Mouse (Mus musculus): ENCODE results near the gene Nol10.

Nol10 gene

DNA sequence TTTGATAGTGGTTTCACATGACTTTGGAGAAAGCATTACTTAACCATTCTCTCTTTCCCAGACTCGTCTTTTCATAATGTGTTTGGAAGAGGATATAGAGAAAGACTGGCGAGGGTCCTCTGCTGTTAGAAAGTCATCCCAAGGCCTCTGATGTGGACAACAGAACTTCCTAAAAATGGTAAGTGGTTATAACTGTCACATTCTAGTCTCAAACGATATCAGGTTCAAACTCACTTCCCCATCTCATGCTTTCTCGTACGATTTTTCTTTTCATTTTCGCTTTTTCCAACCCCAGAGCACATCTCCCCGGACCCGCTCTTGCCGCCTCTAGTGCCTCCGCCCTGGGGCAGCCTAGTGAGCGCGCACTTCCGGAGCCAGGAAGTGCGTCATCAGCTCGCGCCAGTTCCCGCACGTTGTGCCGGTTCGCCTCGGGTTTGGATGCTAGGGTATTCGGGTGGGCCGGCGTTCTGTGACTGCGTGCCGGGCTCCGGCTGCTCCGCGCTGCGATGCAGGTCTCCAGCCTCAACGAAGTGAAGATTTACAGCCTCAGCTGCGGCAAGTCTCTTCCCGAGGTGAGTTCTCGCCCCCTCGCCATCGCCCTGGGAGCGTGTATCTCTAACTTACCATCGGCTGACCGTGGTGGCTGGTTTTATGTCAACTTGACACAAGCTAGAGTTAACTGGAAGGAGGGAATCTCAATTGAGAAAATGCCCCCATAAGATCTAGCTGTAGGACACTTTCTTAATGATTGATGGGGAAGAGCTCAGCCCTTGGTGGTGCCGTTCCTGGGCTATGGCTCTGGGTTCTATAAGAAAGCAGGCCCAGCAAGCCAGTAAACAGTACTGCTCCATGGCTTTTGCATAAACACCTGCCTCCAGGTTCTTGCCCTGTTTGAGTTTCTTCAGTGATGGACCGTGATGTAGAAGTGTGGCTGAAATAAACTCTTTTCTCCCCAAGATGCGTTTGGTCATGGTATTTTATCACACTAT lies at the start of gene Nol10:
TSS of gene Nol10 (plus strand) at position 411 of the 989 bp plus-strand sequence.
- DNase-seq (ENCODE audit: low read depth, low spot score) = peak; percentile 90

DNA sequence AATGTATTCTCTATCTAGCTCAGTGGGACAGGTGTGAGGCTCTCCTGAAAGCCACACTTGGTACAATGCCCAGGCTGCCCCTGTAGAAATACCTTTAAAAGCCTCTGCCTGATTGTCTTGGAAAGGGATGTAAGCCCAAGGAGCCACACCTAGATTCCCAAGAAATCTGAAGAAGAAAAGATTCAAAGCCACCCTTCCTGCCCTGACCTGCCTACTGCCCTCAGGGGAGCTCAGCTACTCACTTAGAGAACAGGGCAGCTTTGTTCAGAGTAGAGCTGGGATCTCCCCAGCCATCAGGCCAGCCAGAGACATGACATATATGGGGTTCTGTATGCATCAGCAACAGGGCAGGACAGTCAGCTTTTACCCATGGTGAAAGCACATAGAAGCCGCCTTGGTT lies 48.4 kb upstream of the Nol10 start:
- DNase-seq (ENCODE audit: low read depth, low spot score) = no peak

DNA sequence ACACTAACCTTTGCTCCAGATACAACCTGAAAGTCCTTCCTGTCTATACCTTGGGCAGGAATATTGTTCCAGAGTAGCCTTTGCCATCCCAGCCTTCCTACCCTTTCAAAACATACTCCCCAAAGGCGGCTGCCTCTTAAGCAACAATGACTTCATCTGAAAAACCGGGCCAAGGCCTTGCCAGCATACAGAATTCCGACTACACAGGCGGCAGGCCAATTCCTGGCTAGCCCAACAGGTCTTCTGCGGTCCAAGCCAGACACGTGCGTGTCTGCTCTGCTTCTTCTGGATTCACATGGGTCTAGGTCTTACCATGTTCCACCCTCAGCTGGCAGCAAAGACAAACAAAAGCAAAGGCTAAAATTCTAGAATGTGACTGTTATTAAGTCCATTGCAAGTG lies 42.8 kb upstream of the Nol10 start:
- no peak for DNase-seq (ENCODE audit: low read depth, low spot score)

DNA sequence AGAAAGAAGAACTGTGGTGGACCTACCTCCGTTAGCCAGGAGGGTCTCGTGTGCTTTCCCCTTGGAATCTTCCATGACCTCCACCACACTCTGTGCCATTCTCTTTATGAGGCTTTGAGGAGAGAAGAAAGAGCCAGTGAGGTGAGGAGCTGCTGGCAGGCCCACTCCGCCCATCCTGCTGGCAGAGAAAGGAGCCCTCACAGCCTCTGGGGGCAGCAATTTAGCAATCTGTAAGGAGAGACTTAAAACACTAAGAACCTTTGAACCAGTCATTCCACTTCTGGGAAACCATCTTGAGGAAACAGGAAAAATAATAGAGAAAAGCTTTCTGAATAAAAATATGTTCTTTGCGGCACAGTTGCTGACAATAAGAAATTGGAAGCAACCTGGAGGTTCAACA lies 40.0 kb upstream of the Nol10 start:
- DNase-seq (ENCODE audit: low read depth, low spot score) = no peak

DNA sequence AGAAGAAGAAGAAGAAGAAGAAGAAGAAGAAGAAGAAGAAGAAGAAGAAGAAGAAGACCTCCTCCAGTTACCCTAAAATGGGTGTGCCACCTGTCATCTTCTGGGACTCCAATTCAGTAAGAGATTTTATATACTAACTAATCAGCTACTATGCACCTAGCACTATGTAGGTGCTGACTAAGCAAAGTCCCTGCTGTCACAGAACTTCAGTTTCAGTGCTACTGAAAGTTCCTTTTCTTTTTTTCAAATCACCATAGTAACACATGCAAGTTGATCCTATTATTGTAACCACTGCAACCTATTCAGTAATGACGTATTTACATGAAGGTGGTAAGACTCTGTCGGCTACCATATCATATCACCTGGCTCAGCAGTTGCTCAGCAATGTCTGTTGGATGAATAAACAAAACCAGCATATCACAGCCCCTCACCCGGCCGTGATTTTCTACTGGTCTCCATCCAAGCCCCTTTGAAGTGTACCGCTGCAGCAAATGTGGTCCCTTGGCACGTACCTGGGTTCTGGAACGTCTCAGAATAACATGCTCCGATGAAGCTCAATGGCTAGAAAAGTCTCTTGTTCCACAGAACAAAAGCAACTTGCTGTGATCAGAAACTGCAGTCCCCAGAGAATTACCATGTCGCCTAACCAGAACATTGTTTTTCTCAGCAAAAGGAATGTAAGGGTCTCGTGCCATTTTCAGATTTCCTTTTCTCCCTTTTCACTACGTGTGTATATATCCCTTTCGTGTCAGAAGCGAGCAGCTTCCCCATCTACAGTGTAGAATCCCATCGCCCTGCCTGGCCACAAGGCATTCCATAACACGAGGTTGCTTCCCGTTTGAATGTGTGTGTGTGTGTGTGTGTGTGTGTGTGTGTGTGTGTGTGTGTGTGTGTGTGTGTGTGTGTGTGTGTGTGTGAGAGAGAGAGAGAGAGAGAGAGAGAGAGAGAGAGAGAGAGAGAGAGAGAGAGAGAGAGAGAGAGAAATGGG lies 37.1 kb upstream of the Nol10 start:
- DNase-seq (ENCODE audit: low read depth, low spot score) = no peak

DNA sequence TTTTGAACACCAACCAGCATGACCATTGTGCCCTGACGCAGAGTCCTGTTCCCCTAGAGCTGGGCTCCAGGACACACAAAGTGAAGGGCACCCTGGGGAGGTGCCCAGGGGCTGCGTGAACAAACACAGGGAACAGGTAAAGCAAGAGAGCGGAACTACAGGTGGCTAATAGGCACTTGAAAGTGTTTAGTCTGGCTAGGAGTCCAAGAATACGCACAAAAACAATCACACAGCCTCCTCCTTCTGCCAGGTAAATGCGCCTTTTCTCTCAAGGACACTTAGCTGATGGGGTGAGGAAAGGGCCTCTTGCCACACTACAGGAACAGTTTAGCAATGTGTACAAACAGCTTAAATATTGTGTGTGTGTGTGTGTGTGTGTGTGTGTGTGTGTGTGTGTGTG lies 32.2 kb upstream of the Nol10 start:
- no peak for DNase-seq (ENCODE audit: low read depth, low spot score)

DNA sequence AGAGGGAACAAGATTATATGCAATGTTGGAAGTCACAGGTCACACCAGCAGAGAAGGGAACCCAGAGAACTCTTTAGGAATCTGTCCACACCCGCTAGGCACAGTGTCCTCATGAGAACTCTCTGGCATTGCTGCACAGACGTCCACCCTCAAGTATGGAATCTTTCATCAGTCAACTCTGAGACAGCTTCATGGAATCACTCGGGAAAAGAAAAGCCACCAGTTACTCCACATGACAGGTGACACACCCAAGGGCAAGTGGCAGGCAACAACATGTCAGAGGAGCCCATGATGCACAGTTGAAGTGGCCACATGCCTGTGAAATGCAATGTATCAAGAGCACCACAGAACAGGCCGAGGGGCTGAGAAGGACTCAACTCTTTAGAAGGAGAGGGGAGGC lies 30.3 kb upstream of the Nol10 start:
- DNase-seq (ENCODE audit: low read depth, low spot score) = no peak

DNA sequence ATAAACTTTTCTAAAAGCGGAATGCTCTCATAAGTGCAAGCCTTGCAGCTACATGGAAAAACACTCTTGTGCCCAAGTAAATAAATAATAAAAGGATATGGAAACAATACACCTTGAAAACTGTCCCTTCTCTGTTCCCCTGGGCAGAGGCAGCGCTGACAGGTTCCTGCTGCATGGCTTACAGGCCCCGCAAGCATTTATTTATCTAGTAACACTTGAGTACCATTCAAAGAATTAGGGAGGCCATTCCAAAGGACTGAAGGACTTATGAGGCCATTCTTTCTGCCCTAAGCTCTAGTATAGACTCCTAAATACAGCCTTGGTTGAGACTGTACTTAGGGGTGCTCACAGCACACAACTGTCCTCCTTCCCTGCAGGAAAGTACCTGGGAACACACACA lies 29.8 kb upstream of the Nol10 start:
- no peak for DNase-seq (ENCODE audit: low read depth, low spot score)

DNA sequence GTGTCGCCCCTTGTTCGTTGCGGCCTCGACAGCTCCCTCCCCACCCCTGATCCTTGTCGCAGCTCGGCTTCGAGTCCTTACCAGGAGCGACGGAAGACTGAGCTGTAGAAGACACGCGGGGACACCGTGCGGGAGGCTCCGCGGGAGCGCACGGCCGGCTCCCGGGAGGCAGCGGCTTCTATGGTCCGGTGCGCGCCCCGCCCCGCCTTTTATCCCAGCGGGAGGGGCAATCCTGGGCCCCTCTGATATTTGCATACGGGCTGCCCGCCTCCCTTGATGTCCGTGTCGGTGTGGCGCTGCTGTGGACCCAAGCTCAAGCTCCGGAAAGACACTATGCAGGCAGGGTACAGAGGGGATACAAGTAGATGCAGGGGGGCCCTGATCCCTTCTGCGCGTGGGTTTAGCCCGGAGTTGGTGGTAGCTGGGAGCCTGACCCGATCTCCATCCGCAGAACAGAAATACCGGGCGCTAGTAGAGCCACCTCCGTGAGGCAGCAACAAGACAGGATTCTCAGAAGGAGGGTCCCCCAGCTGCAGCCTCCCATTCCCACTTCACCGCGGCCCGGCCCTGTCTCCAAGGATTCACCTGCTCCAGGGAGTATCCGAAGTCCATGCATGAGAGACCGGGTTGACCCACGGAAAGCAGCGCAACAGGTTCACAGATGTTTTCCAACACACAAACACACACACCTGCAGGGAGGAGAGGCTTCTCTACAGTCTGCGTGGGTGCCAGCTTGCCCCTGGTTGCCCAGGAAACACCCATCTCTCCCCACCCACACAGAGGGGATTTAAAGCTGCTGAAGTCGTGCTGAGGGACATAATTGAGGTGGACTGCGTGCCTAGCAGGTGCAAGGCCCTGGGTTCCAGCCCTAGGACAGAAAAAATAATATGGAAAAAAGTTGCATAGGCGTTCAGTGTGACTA lies 23.4 kb upstream of the Nol10 start:
- no peak for DNase-seq (ENCODE audit: low read depth, low spot score)

DNA sequence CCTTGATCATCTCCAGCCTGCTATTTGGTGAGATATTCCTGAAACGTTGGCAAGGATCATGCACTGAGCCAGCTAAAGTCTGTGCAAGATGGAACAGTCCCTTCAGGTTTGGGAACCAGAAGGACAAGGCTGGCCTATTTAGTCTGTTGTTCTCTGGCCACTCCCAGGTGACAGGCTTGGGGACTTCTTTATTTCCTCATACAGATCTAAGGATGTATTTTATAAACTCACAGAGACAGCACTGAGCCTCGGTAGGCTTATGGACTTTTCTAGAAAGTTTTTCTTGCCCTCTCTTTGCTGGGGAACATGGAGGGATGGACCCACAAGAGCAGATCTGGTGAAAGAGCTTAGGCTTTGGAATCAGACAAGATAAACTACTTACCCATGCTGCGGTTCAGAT lies 19.0 kb upstream of the Nol10 start, which contains the start of gene Atp6v1c2:
TSS of gene Atp6v1c2 (minus strand) at position 101 of the 400 bp plus-strand sequence.
- no peak for DNase-seq (ENCODE audit: low read depth, low spot score)

DNA sequence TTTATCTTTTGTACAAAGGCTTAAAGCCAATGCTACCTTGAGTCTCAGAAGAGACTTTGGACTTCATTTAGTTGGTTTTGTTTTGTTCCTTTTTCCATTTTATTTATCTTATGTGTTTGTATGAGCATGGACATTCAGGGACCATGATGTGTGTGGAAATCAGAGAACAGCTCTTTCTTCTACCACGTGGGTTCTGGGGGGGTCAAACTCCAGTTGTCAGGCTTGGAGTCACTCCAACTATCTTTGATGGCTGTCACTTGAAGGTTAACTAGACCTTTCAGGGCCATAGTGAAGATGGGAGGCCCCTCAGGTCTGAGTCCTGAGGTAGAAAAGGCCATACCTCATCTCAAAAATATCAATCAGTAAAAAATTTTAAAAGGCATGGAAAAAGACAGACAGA lies 14.8 kb upstream of the Nol10 start:
- DNase-seq (ENCODE audit: low read depth, low spot score) = no peak

DNA sequence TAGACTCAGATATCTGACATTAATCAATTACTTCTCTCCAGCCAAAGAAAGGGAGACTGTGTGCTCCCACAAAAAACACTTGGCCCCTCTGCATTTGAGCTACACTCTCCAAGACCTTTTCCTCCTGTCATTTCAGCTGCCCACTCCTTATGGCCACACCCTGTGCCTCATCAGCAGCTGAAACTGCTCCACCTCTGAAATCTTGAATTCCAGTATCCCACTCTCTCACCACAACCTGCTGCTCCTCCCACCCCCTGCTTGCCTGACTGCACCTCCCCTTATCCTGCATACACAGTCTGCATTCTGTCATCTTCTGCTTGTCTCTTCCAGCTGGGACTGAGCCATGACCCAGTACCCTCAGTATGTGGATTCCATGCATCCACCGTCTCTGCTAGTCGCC lies 9.9 kb upstream of the Nol10 start:
- DNase-seq (ENCODE audit: low read depth, low spot score) = peak; percentile 62

DNA sequence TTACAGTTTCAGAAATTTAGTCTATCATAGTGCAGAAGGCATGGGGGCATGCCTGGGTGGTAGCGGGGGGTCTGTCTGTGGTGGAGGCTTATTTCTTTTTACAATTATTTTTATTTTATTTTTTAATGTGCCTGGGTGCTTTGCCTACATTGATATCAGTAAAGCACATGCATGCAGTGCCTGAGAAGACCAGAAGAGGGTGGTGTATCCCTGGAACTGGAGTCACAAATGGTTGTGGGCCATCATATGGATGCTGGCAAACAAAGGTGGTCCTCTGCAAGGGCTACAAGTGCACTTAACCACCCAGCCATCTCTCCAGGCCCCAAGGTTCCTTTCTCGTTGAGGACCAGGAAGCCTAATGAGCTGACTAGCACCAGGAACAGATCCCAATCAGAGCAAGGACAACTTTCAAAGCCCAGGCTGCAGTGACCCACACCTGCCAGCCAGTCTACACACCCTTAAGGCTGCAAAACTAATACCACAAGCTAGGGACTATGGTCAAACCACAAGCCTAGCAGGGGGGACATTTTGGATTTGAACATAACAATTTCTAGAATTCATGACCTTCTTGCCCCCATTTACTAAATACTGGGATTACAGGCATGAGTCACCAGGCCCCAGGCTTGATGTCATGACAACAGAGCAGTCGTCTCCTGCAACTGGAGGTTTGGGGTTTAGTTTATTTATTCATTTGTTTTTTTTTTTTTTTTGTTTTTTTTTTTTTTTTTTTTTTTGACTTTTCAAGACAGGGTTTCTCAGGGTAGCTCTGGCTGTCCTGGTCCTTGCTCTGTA lies 8.9 kb upstream of the Nol10 start:
- DNase-seq (ENCODE audit: low read depth, low spot score) = peak; percentile 80

DNA sequence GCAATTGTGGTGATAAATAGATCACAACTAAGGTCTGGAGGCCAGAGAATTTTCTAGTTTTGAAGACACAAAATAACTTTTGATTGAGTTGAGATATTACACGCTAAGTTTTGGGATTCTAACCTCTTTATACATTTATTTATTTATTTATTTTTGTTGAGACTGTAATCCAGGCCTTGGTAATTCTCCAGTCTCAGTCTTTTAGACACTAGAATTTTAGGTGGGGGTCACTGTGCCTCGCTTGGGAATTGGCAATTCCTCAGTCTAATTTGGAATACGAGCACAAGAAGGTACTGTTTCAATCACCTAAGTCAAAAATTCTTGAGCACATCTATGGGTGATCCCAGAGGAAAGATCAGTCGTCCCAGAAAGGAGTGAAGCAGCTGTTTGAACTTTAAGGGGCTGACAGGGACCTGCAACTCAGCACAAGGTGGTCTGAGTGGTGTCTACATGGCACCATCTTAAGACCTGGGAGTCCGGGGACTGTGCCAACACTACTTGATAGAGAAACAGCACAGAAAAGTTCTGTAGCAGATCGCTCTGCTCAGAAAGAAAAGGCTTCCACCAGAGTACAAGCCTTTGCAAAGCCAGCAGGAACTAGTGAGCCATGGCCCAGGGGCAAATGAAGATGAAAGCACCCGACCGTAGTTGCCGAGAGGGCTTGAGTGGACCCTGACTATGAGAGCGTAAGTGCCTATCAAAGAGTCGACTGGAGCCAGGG lies 771 bp upstream of the Nol10 start:
- DNase-seq (ENCODE audit: low read depth, low spot score) = no peak

DNA sequence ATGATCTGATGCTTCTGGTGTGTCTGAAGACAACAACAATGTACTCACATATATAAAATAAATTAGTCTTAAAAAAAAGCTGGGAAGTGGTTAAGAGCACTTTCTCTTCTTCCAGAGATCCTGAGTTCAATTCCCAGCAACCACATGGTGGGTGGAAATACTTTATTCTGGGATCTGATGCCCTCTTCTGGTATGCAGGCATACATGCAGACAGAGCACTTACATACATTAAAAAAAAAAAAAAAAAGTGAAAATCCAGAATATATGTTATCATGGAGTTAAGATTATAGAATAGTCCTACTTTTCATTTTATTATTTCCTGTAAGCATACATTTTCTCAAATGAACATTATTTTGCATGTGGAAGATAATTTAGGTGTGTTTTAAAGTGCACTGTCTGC lies 1.8 kb downstream of the Nol10 start:
- DNase-seq (ENCODE audit: low read depth, low spot score) = peak; percentile 57

DNA sequence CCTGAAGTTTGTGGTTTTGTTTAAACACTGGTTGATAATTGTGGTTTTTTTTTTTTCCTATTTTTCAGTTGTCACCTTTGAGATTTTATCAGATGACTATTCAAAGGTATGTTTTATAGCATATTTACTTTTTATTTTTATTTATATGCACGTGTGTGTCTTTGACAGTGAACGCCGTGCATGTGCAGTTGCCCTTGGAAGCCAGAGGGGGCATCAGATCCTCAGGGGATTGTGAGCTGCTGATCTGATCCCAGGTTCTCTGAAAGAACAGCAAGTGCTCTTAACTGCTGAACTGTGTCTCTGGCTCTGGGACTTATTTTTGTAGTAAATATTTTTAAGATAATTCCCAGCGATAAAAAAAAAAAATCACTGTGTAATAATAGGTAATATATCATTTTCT lies 8.6 kb downstream of the Nol10 start:
- peak; percentile 58 for DNase-seq (ENCODE audit: low read depth, low spot score)

DNA sequence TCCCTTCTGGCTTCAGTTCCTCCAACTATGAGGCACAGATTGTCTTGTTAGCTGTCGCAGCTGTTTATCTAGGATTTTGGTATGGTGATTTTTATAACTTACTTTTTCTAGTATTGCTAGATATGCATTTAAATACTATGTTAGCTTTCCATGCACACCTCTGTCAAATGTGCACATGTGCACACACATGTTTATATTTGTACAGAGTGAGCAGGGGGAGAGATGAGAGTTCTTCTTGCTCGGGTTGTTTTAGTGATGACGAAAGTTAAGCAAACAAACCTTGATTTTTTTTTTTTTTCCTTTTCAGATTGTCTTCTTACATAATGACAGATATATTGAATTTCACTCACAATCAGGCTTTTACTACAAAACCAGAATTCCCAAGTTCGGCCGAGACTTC lies 9.5 kb downstream of the Nol10 start:
- no peak for DNase-seq (ENCODE audit: low read depth, low spot score)

DNA sequence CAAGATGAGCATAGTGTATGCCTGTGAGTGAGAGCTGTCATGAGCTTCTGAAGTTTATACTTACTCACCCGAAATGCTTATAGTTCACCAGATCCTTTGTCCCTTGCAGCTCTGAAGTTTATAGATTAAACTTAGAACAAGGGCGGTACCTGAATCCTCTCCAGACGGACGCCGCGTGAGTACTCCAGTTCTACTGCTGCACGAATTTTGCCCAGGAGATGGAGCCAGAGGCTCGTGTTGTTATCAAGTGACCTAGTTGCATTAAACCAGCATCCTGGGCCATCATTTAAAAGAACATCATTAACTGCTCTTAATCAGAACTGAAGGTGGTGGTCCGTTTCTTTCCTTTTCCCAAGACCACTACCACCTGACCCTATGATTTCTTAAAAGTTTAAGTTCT lies 10.7 kb downstream of the Nol10 start:
- DNase-seq (ENCODE audit: low read depth, low spot score) = peak; percentile 47

DNA sequence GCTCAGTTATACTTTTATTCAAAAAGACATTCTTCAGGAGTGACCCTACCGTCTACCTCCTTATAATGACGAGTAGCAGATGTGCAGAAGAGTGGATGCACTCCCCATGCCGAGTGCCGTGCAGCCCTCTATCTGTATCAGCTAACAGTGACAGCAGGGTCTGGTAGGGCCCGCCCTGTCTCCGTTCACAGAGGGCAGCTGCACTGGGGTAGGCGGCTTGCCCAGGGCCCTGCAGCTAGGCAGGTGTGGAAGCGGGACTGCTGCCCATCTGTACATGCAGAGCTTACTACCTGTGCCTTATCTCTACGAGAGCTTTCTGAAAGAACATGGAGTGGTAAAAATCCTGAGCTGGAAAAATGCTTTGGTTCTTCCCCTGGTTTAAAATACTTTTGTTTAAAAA lies 11.8 kb downstream of the Nol10 start:
- DNase-seq (ENCODE audit: low read depth, low spot score) = no peak

DNA sequence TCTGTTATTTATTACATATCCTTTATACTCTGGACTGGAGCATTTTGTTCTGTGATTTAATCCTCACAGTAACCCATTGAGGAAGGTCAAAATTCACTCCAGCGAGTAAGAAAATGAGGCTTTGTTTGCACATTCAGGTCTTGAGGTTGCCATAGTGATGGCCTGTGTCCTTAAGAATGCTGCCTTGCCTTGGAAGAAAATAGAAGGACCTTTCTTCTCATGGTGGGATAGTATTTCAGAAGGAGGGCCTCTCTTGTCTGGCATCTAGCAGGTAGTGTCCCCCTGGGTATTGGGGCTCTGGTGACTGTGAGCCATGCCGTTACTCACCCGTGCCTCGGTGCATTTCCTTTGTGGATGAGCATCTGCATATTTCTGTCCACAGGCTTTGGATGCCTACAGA lies 12.4 kb downstream of the Nol10 start:
- DNase-seq (ENCODE audit: low read depth, low spot score) = no peak
